Mouse (Mus musculus): ENCODE data around the gene Dap3. TPM values are rescaled to one million over a fixed set of nuclear protein-coding genes. Genes with fewer than 3 reads are reported as not detected.
"Not testable (repeated sequence)": the region's sequence is repeated elsewhere in the genome, so short reads cannot be mapped to it uniquely, and the experiment has no call there.

Gene Dap3
- polyA plus RNA-seq, 1 experiment from 2014 or later: 161 TPM

GRCm38 (mm10) chr3:88882536-88882935 is 68.4 kb downstream of the Dap3 start:
- H3K9ac ChIP-seq (replicated peaks; ENCODE audit: low read length); H3K36me3 ChIP-seq (ENCODE audit: insufficient read depth, low read length): not testable (repeated sequence)
- 90% methylated on average over 4 of the region's 4 CpGs for WGBS

More at GRCm38 (mm10) chr3:88882536-88882935, 68.4 kb downstream of the Dap3 start:
- H3K4me2 ChIP-seq (replicated peaks; ENCODE audit: low read depth, low read length); H3K4me3 ChIP-seq (ENCODE audit: low read length); H3K9me3 ChIP-seq (ENCODE audit: low read length); H3K27ac ChIP-seq (ENCODE audit: low read length); H3K27me3 ChIP-seq (ENCODE audit: insufficient read depth, low read length); H3K4me1 ChIP-seq (ENCODE audit: insufficient read depth, low read length); ATAC-seq (ENCODE audit: low FRiP score, low TSS enrichment): not testable (repeated sequence)

Other genes starting within 250 kb of the Dap3 start
- gene Rit1, start 234.3 kb downstream of the Dap3 start, polyA plus RNA-seq (2015; fragmentation: Nextera tagmentation; extraction: Ambion mirVana): 59.5 and 59.6 TPM in 2 replicates
- gene Syt11, start 176.0 kb downstream of the Dap3 start, polyA plus RNA-seq (2015; fragmentation: Nextera tagmentation; extraction: Ambion mirVana): 12.6 and 13.7 TPM in 2 replicates
- gene Gon4l, start 116.0 kb downstream of the Dap3 start, polyA plus RNA-seq (2015; fragmentation: Nextera tagmentation; extraction: Ambion mirVana): 11.3 and 12.7 TPM in 2 replicates
- gene Msto1, start 37.2 kb downstream of the Dap3 start, polyA plus RNA-seq (2015; fragmentation: Nextera tagmentation; extraction: Ambion mirVana): 61.9 and 69.8 TPM in 2 replicates
- 16.6 and 22.1 TPM in 2 replicates for gene Ash1l, start 559 bp downstream of the Dap3 start, polyA plus RNA-seq (2015; fragmentation: Nextera tagmentation; extraction: Ambion mirVana)
- gene Rusc1, start 142.1 kb upstream of the Dap3 start, polyA plus RNA-seq (2015; fragmentation: Nextera tagmentation; extraction: Ambion mirVana): 21.3 and 22.5 TPM in 2 replicates
- gene Gm43738, start 149.9 kb upstream of the Dap3 start, polyA plus RNA-seq (2015; fragmentation: Nextera tagmentation; extraction: Ambion mirVana): not detected in 2 replicates
- 175 and 179 TPM in 2 replicates for gene Fdps, start 150.8 kb upstream of the Dap3 start, polyA plus RNA-seq (2015; fragmentation: Nextera tagmentation; extraction: Ambion mirVana)
- gene Pklr, start 185.0 kb upstream of the Dap3 start, polyA plus RNA-seq (2015; fragmentation: Nextera tagmentation; extraction: Ambion mirVana): 4.7 and 5.0 TPM in 2 replicates
- gene Hcn3, start 209.0 kb upstream of the Dap3 start, polyA plus RNA-seq (2015; fragmentation: Nextera tagmentation; extraction: Ambion mirVana): 1.8 and 2.0 TPM in 2 replicates
- 29.1 and 30.6 TPM in 2 replicates for gene Clk2, start 213.6 kb upstream of the Dap3 start, polyA plus RNA-seq (2015; fragmentation: Nextera tagmentation; extraction: Ambion mirVana)
- gene Scamp3, start 226.3 kb upstream of the Dap3 start, polyA plus RNA-seq (2015; fragmentation: Nextera tagmentation; extraction: Ambion mirVana): 140 TPM in 2 replicates
- gene Fam189b, start 232.0 kb upstream of the Dap3 start, polyA plus RNA-seq (2015; fragmentation: Nextera tagmentation; extraction: Ambion mirVana): 43.6 and 51.2 TPM in 2 replicates